Mouse (Mus musculus): ENCODE data around the gene Il23r. TPM values are rescaled to one million over a fixed set of nuclear protein-coding genes. Genes with fewer than 3 reads are reported as not detected.
A peak's percentile ranks its signal among the peaks of the same experiment; 100 is the strongest.
"Not testable (repeated sequence)": the region's sequence is repeated elsewhere in the genome, so short reads cannot be mapped to it uniquely, and the experiment has no call there.

Il23r gene
- polyA plus RNA-seq (2016; fragmentation: Nextera tagmentation; extraction: Ambion mirVana), result not detected in 2 replicates

- no peaks in the 10 kb centered on the region for H3K9me3 ChIP-seq
- no peak for ATAC-seq (ENCODE audit: low FRiP score, low read depth)
- no peaks in the 10 kb centered on the region for H3K27me3 ChIP-seq
- H3K4me1 ChIP-seq, result no peaks in the 10 kb centered on the region
- no peak within 1 kb of the TSS for H3K9ac ChIP-seq (replicated peaks)
- 79% methylated on average over 2 of the region's 2 CpGs for WGBS
- H3K4me2 ChIP-seq (replicated peaks), result no peak within 1 kb of the TSS
- H3K27ac ChIP-seq (replicated peaks), result no peak within 1 kb of the TSS
- H3K4me3 ChIP-seq, result no peak within 1 kb of the TSS
- H3K36me3 ChIP-seq, result no peaks in the 10 kb centered on the region
These were observed at the start of gene Il23r for GRCm38 (mm10) chr6:67491755-67492154. Gene Il23r, minus strand, starts transcription at chr6:67491855.

GRCm38 (mm10) chr6:67535777-67536054 lies 44.1 kb upstream of the Il23r start, which contains the start of gene Tacstd2:
Gene Tacstd2, minus strand, starts transcription at chr6:67535796.
- Histone ChIP-seq H3K27me3 (peaks cover 58% of the 10 kb centered on the region), H3K27ac (replicated peaks) (no peak within 1 kb of the TSS), H3K4me2 (replicated peaks) (peak within 1 kb of the TSS; percentile 75), H3K4me1 (peaks cover 18% of the 10 kb centered on the region), H3K9ac (replicated peaks) (0 out of 2 replicates have a peak within 1 kb of the TSS, but pooled peaks have one; percentile 15), H3K36me3 (no peaks in the 10 kb centered on the region), H3K4me3 (peak within 1 kb of the TSS; percentile 48), H3K9me3 (no peaks in the 10 kb centered on the region)
- 5% methylated on average over 8 of the region's 8 CpGs for WGBS
- no peak for ATAC-seq (ENCODE audit: low FRiP score, low read depth)

- peak; percentile 79 for ATAC-seq (ENCODE audit: low FRiP score, low read depth)
- WGBS, result 1% methylated on average over 62 of the region's 62 CpGs
- Histone ChIP-seq H3K4me1 (peaks cover 18% of the 10 kb centered on the region), H3K4me3 (peak overlapping the region; percentile 48), H3K27me3 (peaks cover 62% of the 10 kb centered on the region), H3K27ac (replicated peaks) (no peak overlapping the region), H3K36me3 (no peaks in the 10 kb centered on the region), H3K9me3 (no peaks in the 10 kb centered on the region), H3K9ac (replicated peaks) (0 out of 2 replicates have a peak overlapping the region, but pooled peaks have one; percentile 15), H3K4me2 (replicated peaks) (peak overlapping the region; percentile 75)
These were observed 43.5 kb upstream of the Il23r start for GRCm38 (mm10) chr6:67535005-67535776.

GRCm38 (mm10) chr6:67534191-67535004 lies 42.7 kb upstream of the Il23r start:
- Histone ChIP-seq H3K36me3 (no peaks in the 10 kb centered on the region), H3K4me2 (replicated peaks) (peak overlapping the region; percentile 75), H3K9me3 (no peaks in the 10 kb centered on the region), H3K4me3 (peak overlapping the region; percentile 48), H3K27me3 (peaks cover 63% of the 10 kb centered on the region), H3K27ac (replicated peaks) (no peak overlapping the region), H3K9ac (replicated peaks) (0 out of 2 replicates have a peak overlapping the region, but pooled peaks have one; percentile 15), H3K4me1 (peaks cover 18% of the 10 kb centered on the region)
- WGBS, result 9% methylated on average over 31 of the region's 31 CpGs
- ATAC-seq (ENCODE audit: low FRiP score, low read depth), result no peak

- peaks cover 18% of the 10 kb centered on the region for H3K4me1 ChIP-seq
- ATAC-seq (ENCODE audit: low FRiP score, low read depth), result peak; percentile 29
- H3K27ac ChIP-seq (replicated peaks), result no peak overlapping the region
- no peak overlapping the region for H3K9ac ChIP-seq (replicated peaks)
- H3K36me3 ChIP-seq, result no peaks in the 10 kb centered on the region
- H3K4me3 ChIP-seq, result peak overlapping the region; percentile 13
- WGBS, result 12% methylated on average over 29 of the region's 29 CpGs
- no peaks in the 10 kb centered on the region for H3K9me3 ChIP-seq
- H3K4me2 ChIP-seq (replicated peaks), result peak overlapping the region; percentile 37
- peaks cover 63% of the 10 kb centered on the region for H3K27me3 ChIP-seq
These were observed 41.2 kb upstream of the Il23r start for GRCm38 (mm10) chr6:67532665-67533440.

- Histone ChIP-seq H3K9me3 (no peaks in the 10 kb centered on the region), H3K4me2 (replicated peaks) (no peak overlapping the region), H3K4me3 (no peak overlapping the region), H3K36me3 (no peaks in the 10 kb centered on the region), H3K27ac (replicated peaks) (no peak overlapping the region), H3K27me3 (peaks cover 60% of the 10 kb centered on the region), H3K4me1 (peaks cover 18% of the 10 kb centered on the region), H3K9ac (replicated peaks) (no peak overlapping the region)
- WGBS, result 68% methylated on average over 7 of the region's 7 CpGs
- ATAC-seq (ENCODE audit: low FRiP score, low read depth), result no peak
These were observed 40.1 kb upstream of the Il23r start for GRCm38 (mm10) chr6:67531822-67532162.

GRCm38 (mm10) chr6:67530992-67531821 lies 39.6 kb upstream of the Il23r start:
- 62% methylated on average over 9 of the region's 9 CpGs for WGBS
- no peak for ATAC-seq (ENCODE audit: low FRiP score, low read depth)
- Histone ChIP-seq H3K27ac (replicated peaks) (no peak overlapping the region), H3K9me3 (no peaks in the 10 kb centered on the region), H3K4me3 (no peak overlapping the region), H3K4me1 (peaks cover 18% of the 10 kb centered on the region), H3K4me2 (replicated peaks) (no peak overlapping the region), H3K36me3 (no peaks in the 10 kb centered on the region), H3K27me3 (peaks cover 54% of the 10 kb centered on the region), H3K9ac (replicated peaks) (no peak overlapping the region)

GRCm38 (mm10) chr6:67526356-67526755 lies 34.7 kb upstream of the Il23r start:
- no peak overlapping the region for H3K4me3 ChIP-seq
- H3K36me3 ChIP-seq, result no peaks in the 10 kb centered on the region
- no peak for ATAC-seq (ENCODE audit: low FRiP score, low read depth)
- no peak overlapping the region for H3K27ac ChIP-seq (replicated peaks)
- no peak overlapping the region for H3K4me2 ChIP-seq (replicated peaks)
- H3K27me3 ChIP-seq, result peaks cover 7% of the 10 kb centered on the region
- H3K9ac ChIP-seq (replicated peaks), result no peak overlapping the region
- 84% methylated on average over 5 of the region's 5 CpGs for WGBS
- H3K9me3 ChIP-seq, result no peaks in the 10 kb centered on the region
- no peaks in the 10 kb centered on the region for H3K4me1 ChIP-seq

- 0 out of 2 replicates have a peak, but pooled peaks have one; percentile 38 for ATAC-seq (ENCODE audit: low FRiP score, low read depth)
- Histone ChIP-seq H3K4me3 (no peak overlapping the region), H3K36me3 (no peaks in the 10 kb centered on the region), H3K27ac (replicated peaks) (no peak overlapping the region), H3K4me1 (no peaks in the 10 kb centered on the region), H3K27me3 (no peaks in the 10 kb centered on the region), H3K9me3 (no peaks in the 10 kb centered on the region), H3K4me2 (replicated peaks) (no peak overlapping the region), H3K9ac (replicated peaks) (no peak overlapping the region)
These were observed 19.1 kb upstream of the Il23r start for GRCm38 (mm10) chr6:67510752-67511151.

- not testable (repeated sequence) for H3K4me2 ChIP-seq (replicated peaks); H3K27ac ChIP-seq (replicated peaks); H3K9ac ChIP-seq (replicated peaks); H3K9me3 ChIP-seq; H3K4me3 ChIP-seq; H3K36me3 ChIP-seq; H3K27me3 ChIP-seq; H3K4me1 ChIP-seq
- ATAC-seq (ENCODE audit: low FRiP score, low read depth), result peak; percentile 75
- WGBS, result 92% methylated on average over 2 of the region's 6 CpGs
These were observed 10.3 kb upstream of the Il23r start for GRCm38 (mm10) chr6:67501938-67502337.

GRCm38 (mm10) chr6:67481012-67481411 lies 10.6 kb downstream of the Il23r start:
- Histone ChIP-seq H3K4me2 (replicated peaks) (no peak overlapping the region), H3K27me3 (no peaks in the 10 kb centered on the region), H3K4me1 (no peaks in the 10 kb centered on the region), H3K4me3 (no peak overlapping the region), H3K36me3 (no peaks in the 10 kb centered on the region), H3K9me3 (no peaks in the 10 kb centered on the region), H3K9ac (replicated peaks) (no peak overlapping the region), H3K27ac (replicated peaks) (no peak overlapping the region)
- WGBS, result 80% methylated on average over 2 of the region's 2 CpGs
- ATAC-seq (ENCODE audit: low FRiP score, low read depth), result no peak

Measured in midbrain, embryonic 12.5 days (tissue).